Mouse (Mus musculus) right cerebral cortex, postnatal 25 days (tissue): Measurements from ENCODE around the gene Igsf9b.

ENCODE experiments used
- DNase-seq: peaks from one replicate; pipeline ENCODE4 v3.0.0; 2022

The Igsf9b gene

DNA sequence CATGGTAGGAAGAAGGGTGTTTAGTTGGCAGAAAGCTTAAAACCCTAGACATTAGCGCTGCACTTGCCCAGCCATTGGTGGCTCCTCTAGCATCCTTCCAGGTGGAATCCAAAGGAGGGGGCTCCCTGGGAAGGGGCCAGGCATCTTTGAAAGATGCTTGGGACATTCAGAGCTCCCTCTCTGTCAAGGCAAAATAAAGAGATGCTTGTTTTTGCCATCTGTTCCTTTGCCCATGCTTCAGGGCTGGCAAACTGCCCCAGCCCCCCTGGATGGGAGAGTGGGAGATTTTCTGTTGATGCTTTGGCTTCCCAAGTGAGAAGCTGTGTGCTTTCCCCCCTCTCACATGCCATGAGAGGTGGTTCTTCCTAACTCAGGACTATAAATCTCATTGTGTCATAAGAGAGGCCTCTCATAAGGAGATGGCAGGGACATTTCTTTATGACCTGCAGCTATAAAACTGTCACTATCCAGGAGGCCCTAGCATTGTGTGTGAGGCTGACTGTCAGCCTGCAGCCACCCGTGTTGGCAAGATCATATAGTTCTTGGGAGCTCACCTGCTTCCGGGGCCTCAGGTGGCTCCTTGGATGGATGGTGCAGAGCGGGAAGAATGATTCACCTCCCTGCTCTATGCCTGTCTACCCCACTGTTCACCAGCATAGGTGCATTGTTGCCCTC, 38.1 kb downstream of the Igsf9b start:
- no peak for DNase-seq

- DNase-seq: no peak
These were observed 40.2 kb downstream of the Igsf9b start for GRCm38 (mm10) chr9:27339168-27339567.

- DNase-seq: no peak
These were observed 47.7 kb downstream of the Igsf9b start for GRCm38 (mm10) chr9:27346541-27347269.

GRCm38 (mm10) chr9:27353082-27353481, 54.1 kb downstream of the Igsf9b start:
- peak; percentile 51 for DNase-seq

DNA sequence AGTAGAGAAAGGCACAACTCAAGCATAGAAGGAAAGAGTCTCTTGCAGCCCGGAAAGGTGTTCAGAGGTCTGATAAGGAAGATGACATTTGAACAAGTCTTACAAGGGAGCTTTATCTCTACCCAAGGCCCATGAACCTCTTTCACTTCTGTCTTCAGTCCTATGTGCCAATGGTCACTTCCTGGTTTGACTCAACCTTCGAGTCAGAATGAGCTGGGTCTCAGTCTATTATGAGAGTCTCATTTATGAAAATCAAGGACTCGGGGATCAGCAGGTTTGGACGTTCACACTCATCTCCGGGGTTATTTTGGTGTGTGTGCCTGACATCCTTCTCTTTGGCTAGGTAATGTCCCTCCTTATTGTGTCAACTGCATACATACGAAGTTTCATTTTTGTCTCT, 58.9 kb downstream of the Igsf9b start:
- no peak for DNase-seq

- DNase-seq: no peak
These were observed 68.2 kb downstream of the Igsf9b start for GRCm38 (mm10) chr9:27367231-27367630.

DNA sequence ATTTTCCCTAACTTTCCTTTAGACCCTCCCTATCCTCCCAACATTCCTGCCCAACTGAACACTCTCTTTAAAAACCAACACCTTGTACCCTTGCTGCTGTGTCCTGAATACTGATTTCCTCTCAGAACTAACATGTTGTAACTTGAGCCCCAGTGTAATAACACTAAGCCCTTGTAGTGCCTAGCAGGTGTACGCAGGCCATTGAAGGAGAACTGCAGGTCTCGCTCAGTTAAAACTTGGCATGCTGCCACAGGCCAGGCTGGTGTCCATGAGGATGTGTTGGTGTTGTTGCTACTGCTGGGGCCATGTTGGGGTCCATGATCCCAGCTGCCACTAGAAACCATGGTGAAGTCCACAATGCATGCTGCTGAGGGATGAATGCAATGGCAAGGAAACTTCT, 70.1 kb downstream of the Igsf9b start:
- DNase-seq: no peak

DNA sequence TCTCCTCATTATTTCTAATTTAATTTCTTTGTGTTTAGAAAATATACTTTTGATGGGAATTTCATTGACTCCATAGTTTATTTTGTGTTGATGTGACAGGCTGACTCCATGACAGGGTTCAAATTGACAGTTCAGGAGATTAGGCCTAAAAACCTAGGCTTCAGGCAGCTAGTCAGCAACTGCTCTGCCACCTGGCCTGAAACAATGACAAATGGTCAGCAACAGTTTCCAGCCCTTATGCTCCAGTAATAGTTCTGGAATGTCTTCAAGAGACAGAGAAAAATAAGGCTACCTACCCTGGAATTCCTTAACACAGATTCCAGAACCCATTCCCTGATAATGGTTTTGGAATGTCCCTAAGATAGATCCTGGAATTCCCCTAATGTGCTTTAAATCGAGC, 76.7 kb downstream of the Igsf9b start:
- DNase-seq: no peak

DNA sequence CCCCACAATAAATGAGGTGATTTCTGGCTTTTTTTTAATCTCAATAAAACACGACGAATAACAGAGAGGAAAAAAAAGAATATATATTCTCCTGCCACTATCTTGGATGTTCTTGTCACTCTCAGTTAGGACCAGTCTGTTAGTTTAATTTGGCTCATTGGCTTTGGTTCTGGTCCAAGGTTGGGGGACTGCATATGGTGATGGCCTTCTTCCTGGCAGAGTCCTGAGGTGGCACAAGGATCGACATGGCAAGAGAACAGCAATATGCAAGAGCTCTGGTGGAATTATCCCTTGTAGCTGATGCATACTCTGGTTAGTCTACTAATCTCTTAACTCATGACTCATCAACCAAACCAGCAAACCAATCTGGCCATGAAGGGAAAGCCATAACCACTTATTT, 87.9 kb downstream of the Igsf9b start:
- DNase-seq: no peak

DNA sequence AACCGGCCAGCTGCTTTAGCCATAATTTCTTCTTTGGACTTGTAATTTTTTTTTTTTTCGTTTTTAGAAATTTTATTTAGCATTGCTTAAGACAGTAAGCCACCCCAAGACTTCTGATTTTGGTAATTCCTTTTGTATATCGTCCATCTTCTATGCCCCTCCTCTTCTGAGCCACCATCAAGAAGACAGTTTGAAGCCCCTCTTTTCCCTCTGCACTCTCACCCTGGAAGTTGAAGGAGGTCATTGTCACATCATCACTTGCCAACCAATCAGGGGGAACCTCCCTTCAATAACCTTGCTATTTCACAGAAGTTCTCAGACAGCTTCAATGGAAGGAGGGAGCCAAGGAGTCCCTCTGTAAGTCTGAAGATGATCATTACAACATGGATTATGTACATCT, 97.5 kb downstream of the Igsf9b start, which contains the start of gene Spata19:
Spata19 (plus strand) TSS at position 301 of the 400 bp plus-strand sequence.
- DNase-seq: no peak

- DNase-seq: no peak
These were observed 102.2 kb downstream of the Igsf9b start for GRCm38 (mm10) chr9:27401169-27401568.
